Mouse (Mus musculus) stomach, postnatal 0 days (tissue): Measurements from ENCODE around the gene Adar. TPM values are rescaled to one million over a fixed set of nuclear protein-coding genes. Genes with fewer than 3 reads are reported as not detected.
A peak's percentile ranks its signal among the peaks of the same experiment; 100 is the strongest.

Experiments
- ATAC-seq: fragments of 200-750 bp; cut with Nextera tagmentation; 2 replicates; pipeline ENCODE4 v1.8.0; 2017; ENCODE audit not compliant: low FRiP score, low TSS enrichment
- DNase-seq: peaks from one replicate; pipeline ENCODE4 v3.0.0-alpha.2; 2016; ENCODE audit warnings: low spot score
- H3K27ac ChIP-seq: fragments of 300-500 bp; sonication (generic); replicated peaks from 2 replicates; pipeline ENCODE4 v1.5.1; 2014; ENCODE audit warnings: mild to moderate bottlenecking, control low read depth
- H3K27me3 ChIP-seq: fragments of 300-500 bp; sonication (generic); 2 replicates; pipeline ENCODE4 v1.6.1; 2014; ENCODE audit warnings: low read length; ENCODE audit not compliant: control insufficient read depth, insufficient read depth
- H3K36me3 ChIP-seq: fragments of 300-500 bp; sonication (generic); 2 replicates; pipeline ENCODE4 v1.6.1; 2014; ENCODE audit warnings: low read length, mixed read lengths; ENCODE audit not compliant: control insufficient read depth, insufficient read depth
- H3K4me1 ChIP-seq: fragments of 300-500 bp; sonication (generic); replicated peaks from 2 replicates; pipeline ENCODE4 v1.6.1; 2014; ENCODE audit warnings: antibody characterized with exemption; ENCODE audit not compliant: control insufficient read depth, insufficient read depth
- H3K4me2 ChIP-seq: fragments of 300-500 bp; sonication (generic); replicated peaks from 2 replicates; pipeline ENCODE4 v1.6.1; 2014; ENCODE audit warnings: low read depth, mild to moderate bottlenecking, control low read depth, moderate library complexity
- H3K4me3 ChIP-seq: fragments of 300-500 bp; sonication (generic); 2 replicates; pipeline ENCODE4 v1.5.1; 2014; ENCODE audit warnings: low read depth, low read length, control low read depth
- H3K9ac ChIP-seq: fragments of 300-500 bp; sonication (generic); 2 replicates; pipeline ENCODE4 v1.6.1; 2014; ENCODE audit warnings: mild to moderate bottlenecking, low read length, control low read depth, mixed read lengths
- H3K9me3 ChIP-seq: fragments of 300-500 bp; sonication (generic); 2 replicates; pipeline ENCODE4 v1.6.1; 2016; ENCODE audit warnings: low read length; ENCODE audit not compliant: control insufficient read depth
- CTCF ChIP-seq: IDR thresholded peaks from 2 replicates; pipeline ENCODE4 v1.5.1; 2016; ENCODE audit warnings: antibody characterized with exemption, low read depth, mild to moderate bottlenecking, moderate library complexity
- EP300 ChIP-seq: optimal IDR thresholded peaks from 2 replicates; pipeline ENCODE3; 2016; ENCODE audit warnings: antibody characterized with exemption
- WGBS: fragments of 180-500 bp; shearing (Covaris S2); extraction: QIAGEN DNeasy Blood & Tissue Kit; methylation state at CpG from one replicate; pipeline ENCODE4 v1.1.7; 2014; 5-methylcytosine and 5-hydroxymethylcytosine counted together
- polyA plus RNA-seq: library from polyadenylated mRNA; unstranded; fragments of >200 nt; fragmentation: Nextera tagmentation; extraction: Ambion mirVana; gene quantifications from 2 replicates; pipeline ENCODE4 v1.2.1, GENCODE M21; 2015

Gene Adar
- polyA plus RNA-seq, 1 experiment from 2014 or later: 8.5 TPM

DNA sequence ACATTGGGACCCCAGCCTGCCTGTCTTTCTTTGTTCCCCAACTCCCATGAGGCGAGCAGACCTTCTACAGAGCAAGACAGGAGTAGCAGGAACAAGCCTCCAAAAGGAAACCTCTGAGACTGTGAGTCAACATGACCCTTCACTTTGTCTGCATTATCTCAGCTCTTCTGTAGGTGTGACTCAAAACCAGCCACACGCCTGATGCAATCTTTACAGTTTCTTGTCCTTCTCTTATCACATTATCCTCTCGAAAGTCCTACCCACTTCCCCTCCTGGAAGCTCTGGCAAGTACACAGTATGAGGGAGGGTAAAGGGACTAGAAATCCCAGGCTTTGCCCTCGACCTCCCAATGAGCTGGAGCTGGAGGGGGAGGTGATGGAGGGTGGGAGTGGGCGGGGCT, 28.8 kb upstream of the Adar start:
- H3K27ac ChIP-seq: no peak overlapping the region
- H3K36me3 ChIP-seq: no peaks in the 10 kb centered on the region
- no peak overlapping the region for H3K9ac ChIP-seq
- no peaks in the 10 kb centered on the region; the same call in 1 of the 2 replicates for H3K9me3 ChIP-seq
- no peak for TF ChIP-seq EP300
- no peak for TF ChIP-seq CTCF
- no peak overlapping the region for H3K4me3 ChIP-seq
- 0 out of 2 replicates have a peak, but pooled peaks have one; percentile 27 for ATAC-seq
- H3K27me3 ChIP-seq: no peaks in the 10 kb centered on the region
- H3K4me1 ChIP-seq: no peaks in the 10 kb centered on the region
- no peak overlapping the region for H3K4me2 ChIP-seq
- WGBS: 44% methylated on average over 5 of the region's 5 CpGs
- no peak for DNase-seq

DNA sequence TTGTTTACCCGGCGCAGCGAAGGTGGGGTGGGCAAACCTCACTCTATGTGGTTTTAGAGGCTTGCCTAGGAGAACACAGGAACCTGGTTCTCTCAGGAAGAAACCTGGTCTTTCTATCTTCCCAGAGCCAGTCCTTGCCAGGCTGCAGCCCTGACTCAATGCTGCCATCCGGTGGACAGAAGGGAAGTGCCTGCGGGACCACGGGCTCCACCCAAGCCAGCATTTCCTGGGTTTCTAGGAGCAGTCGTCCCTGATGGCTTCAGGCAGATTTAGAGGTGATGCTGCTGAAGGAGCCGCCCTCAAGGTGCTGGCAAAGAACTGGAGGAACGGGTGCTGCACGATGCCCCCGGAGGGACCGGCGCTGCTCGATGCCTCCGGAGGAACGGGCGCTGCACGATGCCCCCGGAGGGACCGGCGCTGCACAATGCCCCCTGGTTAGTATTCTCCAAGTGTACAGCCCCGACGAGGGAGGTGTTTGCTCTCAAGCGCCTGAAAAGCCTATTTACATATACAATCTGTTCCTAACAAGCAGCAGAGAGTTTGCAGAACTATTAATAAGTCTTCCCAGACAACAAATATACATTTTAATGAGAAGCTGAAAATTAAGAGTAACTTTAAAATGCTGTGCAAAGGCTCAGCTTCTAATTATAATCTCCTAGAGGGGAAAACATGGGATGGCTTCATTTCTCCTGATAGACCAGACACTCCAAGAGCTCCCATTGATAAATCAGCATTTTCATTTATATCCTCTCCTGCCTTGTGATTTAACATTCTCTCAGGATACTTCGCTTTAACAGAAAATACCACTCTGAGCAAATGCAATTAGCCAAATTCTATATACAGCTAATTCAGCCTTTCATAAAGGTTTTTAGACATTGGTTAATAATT, 25.9 kb upstream of the Adar start:
- Histone ChIP-seq H3K4me2 (peak overlapping the region; percentile 51), H3K27ac (no peak overlapping the region), H3K9ac (peak overlapping the region; percentile 59), H3K9me3 (no peaks in the 10 kb centered on the region; the same call in 1 of the 2 replicates), H3K36me3 (no peaks in the 10 kb centered on the region), H3K4me3 (peak overlapping the region; percentile 32), H3K4me1 (no peaks in the 10 kb centered on the region), H3K27me3 (no peaks in the 10 kb centered on the region)
- 6% methylated on average over 25 of the region's 25 CpGs for WGBS
- TF ChIP-seq EP300: no peak
- peak; percentile 100 for TF ChIP-seq CTCF
- DNase-seq (peak; percentile 89), ATAC-seq (peak; percentile 86)

DNA sequence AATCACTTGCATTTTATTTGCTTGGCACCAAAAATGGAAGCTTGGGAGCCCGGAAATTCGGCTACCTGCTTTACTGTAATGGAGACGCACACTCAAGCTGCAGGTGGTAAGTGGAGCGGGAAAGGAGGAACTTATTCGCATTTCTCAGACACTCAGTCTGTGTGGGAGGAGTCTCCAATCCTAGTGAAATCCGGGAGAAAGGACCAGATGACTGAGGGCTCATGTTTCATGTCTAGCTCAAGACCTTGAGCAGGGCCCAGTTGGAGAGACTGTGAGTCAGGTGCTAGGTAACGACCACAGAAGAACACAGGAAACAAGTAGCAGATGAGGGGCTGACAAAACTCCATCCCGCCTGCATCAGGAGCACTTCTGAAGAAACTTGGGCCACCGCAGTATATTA, 23.0 kb upstream of the Adar start:
- Histone ChIP-seq H3K4me1 (no peaks in the 10 kb centered on the region), H3K27ac (no peak overlapping the region), H3K9ac (no peak overlapping the region), H3K9me3 (no peaks in the 10 kb centered on the region; the same call in 1 of the 2 replicates), H3K27me3 (no peaks in the 10 kb centered on the region), H3K36me3 (no peaks in the 10 kb centered on the region), H3K4me2 (no peak overlapping the region), H3K4me3 (no peak overlapping the region)
- 62% methylated on average over 9 of the region's 9 CpGs for WGBS
- TF ChIP-seq CTCF: no peak
- no peak for TF ChIP-seq EP300
- no peak for DNase-seq
- ATAC-seq: no peak

DNA sequence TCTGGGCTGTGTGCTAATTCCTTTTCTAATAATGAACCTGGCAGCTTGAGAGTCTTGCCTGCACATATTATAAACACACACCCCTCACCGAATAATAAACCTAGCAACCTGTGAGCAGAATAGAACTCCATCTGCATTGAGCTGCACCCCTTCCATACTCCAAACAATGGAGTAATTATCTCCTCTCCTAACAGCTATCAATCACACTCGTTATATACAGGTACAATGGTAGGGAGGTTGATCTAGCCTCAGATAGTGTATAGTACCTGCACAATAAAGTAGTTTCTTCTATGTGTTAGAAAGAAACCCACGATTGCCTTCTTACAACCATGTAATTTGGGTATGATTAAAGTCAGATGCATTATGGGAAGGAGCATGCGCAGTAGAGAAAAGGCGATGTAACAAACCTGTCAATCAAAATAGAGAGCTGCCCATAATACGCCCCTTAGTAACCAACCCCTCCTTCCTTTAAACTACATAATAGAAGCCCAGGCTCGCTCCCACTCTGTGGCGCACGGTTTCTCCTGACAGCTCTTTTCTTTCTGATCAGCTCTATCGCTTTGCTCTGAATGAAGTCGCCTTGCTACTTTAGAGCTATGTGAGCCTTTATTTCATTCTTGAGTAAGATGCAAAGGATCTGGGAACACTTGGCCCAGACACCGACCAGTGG, 18.5 kb upstream of the Adar start:
- no peak overlapping the region for H3K4me2 ChIP-seq
- TF ChIP-seq EP300: no peak
- no peak for TF ChIP-seq CTCF
- no peak overlapping the region for H3K27ac ChIP-seq
- no peaks in the 10 kb centered on the region for H3K4me1 ChIP-seq
- H3K9ac ChIP-seq: no peak overlapping the region
- H3K9me3 ChIP-seq: no peaks in the 10 kb centered on the region
- no peaks in the 10 kb centered on the region for H3K36me3 ChIP-seq
- H3K27me3 ChIP-seq: no peaks in the 10 kb centered on the region
- H3K4me3 ChIP-seq: no peak overlapping the region
- no peak for DNase-seq
- 81% methylated on average over 12 of the region's 12 CpGs for WGBS
- ATAC-seq: no peak

DNA sequence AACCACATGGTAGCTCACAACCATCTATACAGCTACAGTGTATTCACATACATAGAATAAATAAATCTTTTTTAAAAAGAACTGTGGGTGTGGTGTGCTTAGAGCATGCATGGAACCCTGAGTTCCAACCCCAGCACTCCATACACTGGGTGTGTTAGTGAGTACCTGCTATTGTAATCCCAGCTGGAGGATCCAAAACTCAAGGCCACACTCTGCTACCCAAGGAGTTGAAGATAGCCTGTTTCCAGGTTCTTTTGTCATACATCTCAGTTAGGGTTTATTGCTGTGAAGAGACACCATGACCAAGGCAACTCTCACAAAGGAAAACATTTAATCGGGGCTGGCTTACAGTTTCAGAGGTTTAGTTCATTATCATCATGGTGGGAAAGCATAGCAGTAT, 15.9 kb upstream of the Adar start:
- no peaks in the 10 kb centered on the region for H3K4me1 ChIP-seq
- H3K27ac ChIP-seq: no peak overlapping the region
- H3K4me2 ChIP-seq: no peak overlapping the region
- WGBS: 94% methylated on average over 1 of the region's 1 CpGs
- no peaks in the 10 kb centered on the region for H3K36me3 ChIP-seq
- no peaks in the 10 kb centered on the region for H3K27me3 ChIP-seq
- no peak overlapping the region for H3K9ac ChIP-seq
- no peaks in the 10 kb centered on the region for H3K9me3 ChIP-seq
- DNase-seq (no peak), ATAC-seq (no peak)
- TF ChIP-seq EP300: no peak
- no peak for TF ChIP-seq CTCF
- H3K4me3 ChIP-seq: no peak overlapping the region

DNA sequence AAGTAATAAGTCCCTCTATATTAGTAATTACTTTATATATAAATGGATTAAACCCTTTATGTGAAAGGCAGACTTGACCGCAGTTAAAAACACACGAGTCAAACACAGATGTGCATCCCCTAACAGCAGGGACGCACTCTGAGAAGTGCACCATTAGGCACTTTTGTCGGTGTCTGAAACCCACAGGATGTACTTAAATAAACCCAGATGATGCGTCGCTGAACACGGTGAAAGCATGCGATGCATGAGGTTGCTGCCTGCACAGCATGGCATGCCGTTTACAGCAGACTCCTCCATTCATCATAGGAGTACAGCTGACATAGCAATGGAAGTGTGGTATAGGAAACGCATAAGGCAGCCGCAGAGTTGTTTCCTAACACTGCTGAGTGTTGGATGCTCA, 14.4 kb upstream of the Adar start:
- Histone ChIP-seq H3K4me2 (no peak overlapping the region), H3K27me3 (no peaks in the 10 kb centered on the region), H3K36me3 (no peaks in the 10 kb centered on the region), H3K4me3 (no peak overlapping the region), H3K9ac (no peak overlapping the region), H3K27ac (no peak overlapping the region), H3K9me3 (no peaks in the 10 kb centered on the region), H3K4me1 (no peaks in the 10 kb centered on the region)
- ATAC-seq (no peak), DNase-seq (no peak)
- no peak for TF ChIP-seq EP300
- TF ChIP-seq CTCF: no peak
- WGBS: 66% methylated on average over 11 of the region's 11 CpGs
